ENCODE assay signal across 23 mouse cellular contexts in genomic region chr9:74645394-74645793, GRCm38 (mm10).
"Had no signal": no experiment of that assay in that cellular context is flagged by ENCODE, and none has a peak within 500 bp of the region (broad histone marks: within the 10 kb centered on the region; RNA-seq: fewer than 3 reads in every experiment).

No protein-coding gene starts in this region.

- H3K4me3 ChIP-seq: gastrocnemius, adult 2 months; heart, adult 2 months; heart, embryonic 10.5 days; heart, embryonic 12.5 days; hindbrain, embryonic 10.5 days; hindbrain, embryonic 12.5 days; limb, embryonic 13.5 days; limb, embryonic 15.5 days had no signal

- H3K27me3 ChIP-seq: heart, embryonic 12.5 days; hindbrain, embryonic 12.5 days; limb, embryonic 13.5 days; limb, embryonic 15.5 days had no signal

- H3K9ac ChIP-seq: heart, embryonic 12.5 days; hindbrain, embryonic 12.5 days; hindbrain, embryonic 14.5 days; limb, embryonic 13.5 days; limb, embryonic 15.5 days; liver, embryonic 14.5 days had no signal

- H3K9me3 ChIP-seq: heart, embryonic 10.5 days; heart, embryonic 12.5 days; hindbrain, embryonic 10.5 days; hindbrain, embryonic 12.5 days; limb, embryonic 13.5 days; limb, embryonic 15.5 days had no signal

- H3K4me1 ChIP-seq: heart, embryonic 10.5 days; heart, embryonic 12.5 days; limb, embryonic 15.5 days had no signal

- H3K36me3 ChIP-seq: heart, embryonic 10.5 days; heart, embryonic 12.5 days; hindbrain, embryonic 10.5 days; hindbrain, embryonic 12.5 days; limb, embryonic 13.5 days; limb, embryonic 15.5 days had no signal

- DNase-seq: gastrocnemius, adult 2 months; gastrocnemius, postnatal 10 days; gastrocnemius, postnatal 25 days; heart, adult 2 months; heart, postnatal 10 days; heart, postnatal 4 days; kidney, adult 11 months; kidney, postnatal 14 days; layer of hippocampus, adult 9-11 months; layer of hippocampus, postnatal 36 days; left cerebral cortex, postnatal 4 days had no signal

- H3K4me2 ChIP-seq: heart, embryonic 12.5 days; hindbrain, embryonic 12.5 days; hindbrain, embryonic 14.5 days; limb, embryonic 13.5 days; limb, embryonic 15.5 days; liver, embryonic 11.5 days had no signal

- H3K27ac ChIP-seq: gastrocnemius, adult 2 months; heart, adult 2 months; heart, embryonic 10.5 days; hindbrain, embryonic 10.5 days; hindbrain, embryonic 12.5 days; hindbrain, embryonic 14.5 days; kidney, postnatal 0 days; limb, embryonic 13.5 days; limb, embryonic 15.5 days; liver, embryonic 14.5 days had no signal

- ATAC-seq: hindbrain, embryonic 16.5 days; inflammation-experienced regulatory T-cells, adult 6 months had no signal
